Comparison of ENCODE assay signal across 18 mouse cellular contexts in genomic region chr3:28185518-28185917, GRCm38 (mm10).
DNase-seq lines count a peak whose midpoint lies in the region; ATAC-seq lines count a peak whose summit lies in the region.
"Had no signal": no experiment of that assay in that cellular context is flagged by ENCODE, and none has a peak within 500 bp of the region (broad histone marks: within the 10 kb centered on the region; RNA-seq: fewer than 3 reads in every experiment).

No protein-coding gene starts in this region.

- H3K9ac ChIP-seq in forebrain, embryonic 14.5 days (ENCODE audit: low read length), result no peak overlapping the region
- no peak overlapping the region for H3K9ac ChIP-seq in embryonic facial prominence, embryonic 12.5 days
- H3K9ac ChIP-seq: forebrain, postnatal 0 days; heart, embryonic 12.5 days had no signal

- H3K4me3 ChIP-seq in forebrain, embryonic 10.5 days, result no peak overlapping the region
- no peak overlapping the region for H3K4me3 ChIP-seq in forebrain, embryonic 14.5 days (ENCODE audit: low read depth, low read length)
- no peak overlapping the region for H3K4me3 ChIP-seq in embryonic facial prominence, embryonic 12.5 days
- H3K4me3 ChIP-seq in limb, embryonic 10.5 days, result no peak overlapping the region
- H3K4me3 ChIP-seq: heart, embryonic 12.5 days had no signal

- peaks cover 25% of the 10 kb centered on the region for H3K4me1 ChIP-seq in forebrain, embryonic 10.5 days
- H3K4me1 ChIP-seq in forebrain, embryonic 14.5 days (ENCODE audit: control insufficient read depth, insufficient read depth, low read length), result no peaks in the 10 kb centered on the region
- peaks cover 7% of the 10 kb centered on the region; the same call in 1 of the 2 replicates for H3K4me1 ChIP-seq in embryonic facial prominence, embryonic 12.5 days
- peaks cover 27% of the 10 kb centered on the region for H3K4me1 ChIP-seq in limb, embryonic 10.5 days

- no peaks in the 10 kb centered on the region for H3K27me3 ChIP-seq in forebrain, embryonic 10.5 days (ENCODE audit: poor library complexity, severe bottlenecking)
- no peaks in the 10 kb centered on the region for H3K27me3 ChIP-seq in forebrain, embryonic 14.5 days (replicated peaks; ENCODE audit: control insufficient read depth, insufficient read depth, low read length)
- no peaks in the 10 kb centered on the region for H3K27me3 ChIP-seq in embryonic facial prominence, embryonic 12.5 days
- H3K27me3 ChIP-seq in limb, embryonic 10.5 days (ENCODE audit: low read depth, poor library complexity, severe bottlenecking), result no peaks in the 10 kb centered on the region
- H3K27me3 ChIP-seq: heart, embryonic 12.5 days had no signal

- no peaks in the 10 kb centered on the region for H3K36me3 ChIP-seq in forebrain, embryonic 10.5 days (replicated peaks)
- H3K36me3 ChIP-seq in forebrain, embryonic 14.5 days (ENCODE audit: control insufficient read depth, insufficient read depth, low read length), result no peaks in the 10 kb centered on the region
- no peaks in the 10 kb centered on the region for H3K36me3 ChIP-seq in embryonic facial prominence, embryonic 12.5 days
- H3K36me3 ChIP-seq in limb, embryonic 10.5 days, result no peaks in the 10 kb centered on the region
- H3K36me3 ChIP-seq: heart, embryonic 12.5 days had no signal

- no peak for ATAC-seq in forebrain, embryonic 14.5 days
- ATAC-seq in embryonic facial prominence, embryonic 12.5 days (ENCODE audit: insufficient number of reproducible peaks, insufficient read depth, low FRiP score, low TSS enrichment), result no peak
- ATAC-seq: forebrain, postnatal 0 days; intestine, postnatal 0 days had no signal

- peak overlapping the region; percentile 71 for H3K27ac ChIP-seq in forebrain, embryonic 10.5 days
- no peak overlapping the region for H3K27ac ChIP-seq in forebrain, embryonic 14.5 days (ENCODE audit: low read depth, low read length)
- peak overlapping the region; percentile 31; the same call in 1 of the 2 replicates for H3K27ac ChIP-seq in embryonic facial prominence, embryonic 12.5 days
- H3K27ac ChIP-seq in limb, embryonic 10.5 days, result peak overlapping the region; percentile 48; the same call in 1 of the 2 replicates
- H3K27ac ChIP-seq: kidney, postnatal 0 days had no signal

- peak; percentile 25 for DNase-seq in forebrain, embryonic 10.5 days (ENCODE audit: extremely low spot score, low spot score)
- no peak for DNase-seq in forebrain, embryonic 14.5 days (ENCODE audit: low spot score)
- peak; percentile 73 for DNase-seq in Muller cell, postnatal 12 days (ENCODE audit: inconsistent ontology term)
- no peak for DNase-seq in limb, embryonic 10.5 days (ENCODE audit: low spot score)
- no peak for DNase-seq in frontal cortex, postnatal 36 days (ENCODE audit: low spot score in 2 of 2)
- no peak for DNase-seq in adrenal gland, postnatal 10 days
- no peak for DNase-seq in spleen, postnatal 4 days (ENCODE audit: low spot score in 2 of 2)
- DNase-seq: adrenal gland, postnatal 14 days; cerebellum, postnatal 10 days; forebrain, postnatal 0 days; gastrocnemius, postnatal 36 days; heart, postnatal 4 days; lung, adult 2 months; thymus, postnatal 25 days had no signal

- WGBS in forebrain, embryonic 10.5 days, result 26% methylated on average over 1 of the region's 1 CpGs
- 24% methylated on average over 1 of the region's 1 CpGs for WGBS in forebrain, embryonic 14.5 days
- 17% methylated on average over 1 of the region's 1 CpGs for whole genome bisulfite sequencing in embryonic facial prominence, embryonic 12.5 days
- WGBS in limb, embryonic 10.5 days, result 78% methylated on average over 1 of the region's 1 CpGs

- no peaks in the 10 kb centered on the region for H3K9me3 ChIP-seq in forebrain, embryonic 10.5 days
- no peaks in the 10 kb centered on the region for H3K9me3 ChIP-seq in forebrain, embryonic 14.5 days (replicated peaks; ENCODE audit: control insufficient read depth, low read length)
- H3K9me3 ChIP-seq in embryonic facial prominence, embryonic 12.5 days, result no peaks in the 10 kb centered on the region
- H3K9me3 ChIP-seq in limb, embryonic 10.5 days (replicated peaks), result no peaks in the 10 kb centered on the region
- H3K9me3 ChIP-seq: heart, embryonic 12.5 days had no signal

- H3K4me2 ChIP-seq in forebrain, embryonic 14.5 days (ENCODE audit: low read length), result no peak overlapping the region
- H3K4me2 ChIP-seq in embryonic facial prominence, embryonic 12.5 days (replicated peaks), result no peak overlapping the region
- H3K4me2 ChIP-seq: heart, embryonic 12.5 days had no signal

Comparison
In these comparisons a context has a peak if more than half of its experiments do, and no peak if none do; other contexts are left out.
1. DNase-seq: peak in forebrain, embryonic 10.5 days (single experiment) and Muller cell, postnatal 12 days (single experiment); none in forebrain, embryonic 14.5 days (single experiment), limb, embryonic 10.5 days (single experiment), frontal cortex, postnatal 36 days (0 of 2), adrenal gland, postnatal 10 days (single experiment) and spleen, postnatal 4 days (0 of 2).